Mouse (Mus musculus): ENCODE measurements at regions not wholly inside any gene's neighbourhood (a gene's known extent, or its start where the extent isn't known, plus 50 kb on each side); places are given as distances from the start of the nearest gene placed in this dataset.
"Not testable (repeated sequence)": the region's sequence is repeated elsewhere in the genome, so short reads cannot be mapped to it uniquely, and the experiment has no call there.

DNA sequence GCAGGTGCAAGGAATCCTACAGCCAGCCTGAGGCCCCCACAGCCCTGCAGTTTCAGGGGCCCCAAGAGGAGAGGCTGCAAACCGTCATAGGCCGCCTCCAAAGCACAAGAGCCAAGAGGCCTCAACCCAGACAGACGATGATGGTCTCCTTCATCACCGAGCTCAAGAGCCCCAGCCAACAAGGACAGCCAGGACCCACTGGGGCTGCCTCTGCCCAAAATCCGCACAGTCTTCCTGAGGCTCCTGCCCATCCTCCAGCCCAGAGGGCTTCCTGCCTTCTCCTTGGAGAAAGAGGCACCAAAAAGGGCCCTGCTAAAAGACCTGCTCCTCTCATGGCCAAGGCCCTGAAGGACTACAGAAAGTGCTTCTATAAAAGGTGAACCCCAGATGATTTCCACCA, 112.3 kb downstream of the Nus1 start:
- DNase-seq (ENCODE audit: low read depth, low spot score): not testable (repeated sequence)

DNA sequence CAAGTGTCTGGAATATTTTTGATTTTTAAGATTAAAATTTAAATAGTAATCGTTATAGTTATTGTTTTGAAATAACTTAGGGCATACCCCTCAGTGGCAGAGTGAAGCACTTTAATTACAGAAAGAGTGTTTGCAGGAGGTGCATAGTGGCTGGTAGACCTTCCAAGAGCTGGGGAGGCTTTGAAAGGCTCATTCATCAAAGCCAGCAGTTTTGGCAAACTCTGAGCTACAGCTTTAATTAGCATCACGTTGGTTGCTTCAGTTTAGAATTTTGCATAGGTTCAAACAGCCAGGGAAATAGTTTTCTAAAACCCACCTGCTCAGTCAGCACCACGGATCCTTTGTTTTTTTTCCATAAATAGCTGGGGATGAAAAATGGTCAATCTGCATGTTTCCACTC, 113.5 kb downstream of the Nus1 start:
- DNase-seq (ENCODE audit: low read depth, low spot score): no peak

DNA sequence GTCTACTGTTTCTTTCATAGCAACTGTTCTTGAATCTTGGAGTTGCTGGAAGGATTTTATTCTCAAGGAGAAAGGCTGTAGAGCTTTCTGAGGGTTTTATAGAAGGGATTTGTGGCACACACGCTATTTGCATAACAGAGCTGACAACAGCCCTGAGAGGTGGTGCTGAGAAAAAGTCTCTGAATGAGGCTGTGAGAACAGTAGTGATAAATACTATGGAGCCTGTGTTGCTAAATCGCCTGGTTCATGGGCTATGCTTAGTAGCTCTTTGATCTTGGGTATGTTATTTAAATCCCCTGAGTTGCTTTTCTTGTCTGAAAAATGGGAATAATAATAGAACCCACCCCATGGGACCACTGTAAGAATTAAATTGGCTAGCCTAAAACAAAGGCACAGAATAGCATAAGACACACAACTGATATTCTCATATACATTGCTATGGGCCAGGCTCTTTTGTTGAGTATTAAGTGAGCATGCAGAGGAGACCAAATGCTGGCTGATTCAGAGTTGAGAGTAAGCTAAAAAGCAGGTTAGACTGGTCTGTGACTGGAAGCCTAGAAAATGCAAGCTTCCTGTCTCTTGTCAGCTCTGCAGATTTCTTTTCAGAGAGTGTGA, 116.0 kb downstream of the Nus1 start:
- DNase-seq (ENCODE audit: low read depth, low spot score): no peak

DNA sequence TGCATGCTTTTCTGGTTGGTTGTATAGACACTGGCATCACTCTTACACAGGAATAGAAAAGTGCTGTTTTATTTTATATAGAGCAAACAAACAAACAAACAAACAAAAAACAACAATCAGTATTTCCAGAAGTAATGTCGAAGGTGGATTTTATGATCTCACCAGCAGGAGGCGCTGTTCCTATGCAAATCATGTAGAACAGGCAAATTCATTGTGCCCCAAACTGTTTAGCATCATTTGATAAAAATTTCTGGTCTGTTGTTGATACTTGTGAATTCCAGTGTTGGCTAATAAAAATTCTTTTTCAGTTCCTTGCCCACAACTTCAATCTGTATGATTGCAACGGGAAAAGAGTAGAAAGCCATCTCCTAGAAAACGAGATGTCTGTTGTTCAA, 116.5 kb downstream of the Nus1 start:
- peak; percentile 16 for DNase-seq (ENCODE audit: low read depth, low spot score)

- DNase-seq (ENCODE audit: low read depth, low spot score): no peak
Observed at GRCm38 (mm10) chr10:52545566-52545965, 128.2 kb downstream of the Nus1 start.

DNA sequence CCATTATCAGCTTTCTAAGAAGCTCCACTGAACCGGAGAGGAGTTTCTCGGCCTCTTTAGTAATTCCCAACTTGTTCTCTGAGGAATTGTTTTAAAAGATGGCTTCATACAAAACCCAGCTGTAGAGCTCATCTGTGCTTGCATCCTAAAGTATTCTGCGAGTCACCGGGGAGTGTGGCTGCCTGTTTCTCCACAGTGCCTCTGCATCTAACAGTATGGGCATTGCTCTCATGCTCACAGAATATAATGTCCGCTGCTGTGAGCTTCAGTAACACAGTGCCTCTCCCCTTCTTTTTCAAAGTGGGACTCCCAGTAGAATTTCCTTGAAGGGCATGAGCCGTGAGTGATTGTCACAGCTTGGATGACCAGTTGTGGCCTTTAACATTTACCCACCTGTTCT, 113.0 kb upstream of the Slc35f1 start:
- DNase-seq (ENCODE audit: low read depth, low spot score): no peak

DNA sequence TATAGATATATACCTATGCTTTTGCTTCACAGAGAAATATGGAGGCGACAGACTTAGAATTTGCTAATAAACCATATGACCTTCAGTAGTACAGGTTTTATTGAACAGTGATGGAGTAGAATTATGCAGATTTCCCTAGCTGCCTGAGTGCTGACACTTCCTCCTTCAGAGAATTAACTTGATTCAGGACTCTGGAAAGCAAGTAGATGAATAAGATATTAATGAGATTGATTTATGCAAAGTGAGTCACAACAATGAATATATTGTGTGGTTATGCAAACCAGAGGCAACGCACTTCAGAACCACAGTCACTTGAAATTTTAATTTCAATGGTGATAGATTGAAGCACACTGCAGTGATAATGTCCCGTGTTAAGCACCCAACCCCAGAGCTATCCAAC, 112.5 kb upstream of the Slc35f1 start:
- no peak for DNase-seq (ENCODE audit: low read depth, low spot score)

GRCm38 (mm10) chr10:52578238-52578832, 112.0 kb upstream of the Slc35f1 start:
- DNase-seq (ENCODE audit: low read depth, low spot score): no peak

GRCm38 (mm10) chr10:52593780-52594179, 96.6 kb upstream of the Slc35f1 start:
- no peak for DNase-seq (ENCODE audit: low read depth, low spot score)
